Mouse (Mus musculus) heart, adult 11 months (tissue): ENCODE data around the gene Zfp839.
"Not testable (repeated sequence)": the region's sequence is repeated elsewhere in the genome, so short reads cannot be mapped to it uniquely, and the experiment has no call there.

Experiments used
- DNase-seq: peaks from one replicate; pipeline ENCODE4 v3.0.0; 2022

The Zfp839 gene

DNA sequence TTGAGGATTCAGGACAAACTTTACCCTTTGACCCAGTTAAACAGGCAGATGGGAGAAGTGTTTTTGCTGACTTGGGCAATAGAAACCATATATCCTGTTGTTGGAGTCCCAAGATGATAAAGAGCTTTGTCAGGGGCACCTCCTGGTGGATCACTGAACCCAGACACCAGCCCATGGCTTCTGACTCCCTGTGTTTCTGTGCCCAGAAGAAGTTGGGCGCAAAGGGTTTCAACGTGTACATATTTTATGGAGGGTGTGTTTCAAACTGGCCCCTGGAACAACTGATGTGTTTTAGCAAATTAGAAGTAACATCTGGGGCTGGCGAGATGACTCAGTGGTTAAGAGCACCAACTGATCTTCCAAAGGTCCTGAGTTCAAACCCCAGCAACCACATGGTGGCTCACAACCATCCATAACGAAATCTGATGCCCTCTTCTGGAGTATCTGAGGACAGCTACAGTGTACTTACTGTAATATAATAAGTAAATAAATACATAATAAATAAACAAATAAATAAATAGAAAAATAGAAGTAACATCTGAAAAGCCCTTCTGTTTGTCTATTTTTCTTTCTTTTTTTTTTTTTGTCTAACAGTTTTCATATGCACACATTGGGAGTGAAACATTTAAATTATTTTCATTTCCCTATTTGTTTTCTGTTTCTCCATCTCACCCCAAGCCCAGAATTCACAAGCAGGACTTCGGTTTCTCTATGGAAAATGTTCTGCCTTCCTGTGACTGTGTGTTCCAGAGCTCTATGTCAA, 8.1 kb upstream of the Zfp839 start:
- no peak for DNase-seq

GRCm38 (mm10) chr12:110843194-110844048, 6.6 kb upstream of the Zfp839 start:
- DNase-seq, result peak; percentile 98

GRCm38 (mm10) chr12:110844227-110845130, 5.6 kb upstream of the Zfp839 start:
- no peak for DNase-seq

- peak; percentile 99 for DNase-seq
Observed at GRCm38 (mm10) chr12:110845131-110845880, 4.7 kb upstream of the Zfp839 start.

GRCm38 (mm10) chr12:110846191-110846765, 3.8 kb upstream of the Zfp839 start:
- no peak for DNase-seq

- peak; percentile 93 for DNase-seq
Observed at GRCm38 (mm10) chr12:110850929-110851256, 840 bp downstream of the Zfp839 start.

GRCm38 (mm10) chr12:110851414-110851813, 1.4 kb downstream of the Zfp839 start:
- DNase-seq, result no peak

- DNase-seq, result no peak
Observed at GRCm38 (mm10) chr12:110851923-110852322, 1.9 kb downstream of the Zfp839 start.

- no peak for DNase-seq
Observed at GRCm38 (mm10) chr12:110854786-110855737, 5.0 kb downstream of the Zfp839 start.

DNA sequence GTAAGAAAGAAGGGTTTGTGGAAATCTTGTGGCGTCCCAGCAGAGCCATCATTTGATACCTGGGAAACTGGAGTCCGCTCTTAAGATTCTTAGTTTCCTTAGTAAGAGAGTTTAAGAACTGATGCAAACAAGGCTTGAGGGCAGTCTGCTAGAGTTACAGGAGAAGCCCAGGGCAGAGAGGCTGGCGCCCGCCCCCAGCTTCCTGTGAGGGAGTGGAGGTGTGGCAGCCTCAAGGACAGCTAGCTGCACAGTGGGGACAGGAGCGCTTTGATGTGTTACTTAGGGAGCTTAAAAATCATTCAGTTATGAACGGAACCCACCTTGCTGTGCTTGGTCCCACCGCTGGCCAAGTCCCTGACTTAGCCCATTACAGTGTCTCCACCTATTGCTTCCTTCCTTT, 7.1 kb downstream of the Zfp839 start:
- DNase-seq, result no peak

- DNase-seq, result not testable (repeated sequence)
Observed at GRCm38 (mm10) chr12:110858681-110859080, 8.6 kb downstream of the Zfp839 start.

DNA sequence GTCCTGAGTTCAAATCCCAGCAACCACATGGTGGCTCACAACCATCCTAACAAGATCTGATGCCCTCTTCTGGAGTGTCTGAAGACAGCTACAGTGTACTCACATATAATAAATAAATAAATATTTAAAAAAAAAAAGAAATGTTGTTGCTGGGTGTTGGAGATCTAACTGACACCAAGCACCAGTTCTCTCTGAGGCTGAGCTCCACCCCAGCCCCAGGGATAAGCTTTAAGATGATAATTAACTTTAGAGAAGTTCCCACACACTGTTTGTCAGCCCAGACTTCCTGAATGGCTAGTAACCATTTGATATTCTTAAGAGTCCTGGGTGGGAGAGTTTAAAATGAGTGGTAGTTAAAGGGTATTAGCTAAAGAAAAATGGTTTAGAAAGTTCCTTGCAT, 10.2 kb downstream of the Zfp839 start:
- no peak for DNase-seq

- no peak for DNase-seq
Observed at GRCm38 (mm10) chr12:110861256-110861655, 11.2 kb downstream of the Zfp839 start.

DNA sequence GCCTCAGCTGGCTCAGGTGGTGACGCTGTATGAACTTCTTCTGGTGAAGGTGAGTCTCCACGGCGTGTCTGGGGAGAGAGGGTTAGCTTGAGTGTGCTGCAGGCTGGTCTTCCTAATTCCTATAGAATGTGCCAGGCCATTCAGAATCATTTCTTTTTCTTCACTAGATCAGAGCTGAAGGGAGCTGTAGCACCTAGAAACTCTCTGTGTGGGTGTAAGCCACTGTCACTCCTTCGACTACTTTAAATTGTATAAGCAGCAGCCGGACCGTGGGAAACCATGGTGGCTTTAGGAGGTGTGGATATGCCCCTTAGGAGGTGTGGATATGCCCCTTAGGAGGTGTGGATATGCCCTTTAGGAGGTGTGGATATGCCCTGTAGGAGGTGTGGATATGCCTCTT, 14.0 kb downstream of the Zfp839 start:
- no peak for DNase-seq

DNA sequence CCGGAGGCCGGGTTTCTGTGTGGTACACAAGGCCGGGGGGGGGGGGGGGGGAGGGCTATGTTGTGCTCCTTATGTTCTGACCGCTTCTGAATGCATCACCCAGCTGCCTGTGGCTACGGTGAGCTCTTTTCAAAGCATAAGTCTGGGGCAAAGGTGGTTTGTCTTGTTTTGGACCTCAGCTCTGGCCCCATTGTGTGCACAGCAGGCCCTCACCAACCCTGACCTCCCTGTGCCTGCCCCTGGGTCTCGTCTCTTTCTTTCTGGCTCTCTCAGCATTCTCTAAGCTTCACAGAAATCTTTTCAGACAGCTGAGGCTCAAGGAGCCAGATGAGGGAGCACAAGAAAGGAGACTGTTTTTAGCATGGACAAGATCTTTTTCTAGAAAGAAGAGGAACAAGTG, 15.5 kb downstream of the Zfp839 start:
- DNase-seq, result no peak

- DNase-seq, result no peak
Observed at GRCm38 (mm10) chr12:110865989-110866388, 15.9 kb downstream of the Zfp839 start.

GRCm38 (mm10) chr12:110870107-110870506, 20.1 kb downstream of the Zfp839 start:
- DNase-seq, result no peak

DNA sequence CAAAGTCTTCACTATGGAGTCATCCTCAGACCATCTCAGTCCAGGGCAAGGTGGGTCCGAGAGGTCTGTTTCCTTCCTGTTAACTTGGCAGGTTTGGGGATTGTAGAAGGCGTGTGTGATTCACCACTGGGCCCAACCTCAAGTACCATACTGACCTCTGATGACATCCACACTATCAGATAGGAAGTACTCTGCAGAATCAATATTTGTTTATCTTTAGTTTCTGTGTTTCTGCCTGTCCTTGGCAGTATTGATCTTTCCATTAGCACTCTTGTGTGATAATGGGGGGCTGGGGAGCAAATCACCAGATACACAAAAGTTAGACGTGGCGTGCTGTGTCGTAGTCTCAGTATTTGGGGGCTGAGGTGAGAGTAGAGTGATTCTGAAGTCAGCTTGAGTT, 21.2 kb downstream of the Zfp839 start:
- DNase-seq, result no peak

DNA sequence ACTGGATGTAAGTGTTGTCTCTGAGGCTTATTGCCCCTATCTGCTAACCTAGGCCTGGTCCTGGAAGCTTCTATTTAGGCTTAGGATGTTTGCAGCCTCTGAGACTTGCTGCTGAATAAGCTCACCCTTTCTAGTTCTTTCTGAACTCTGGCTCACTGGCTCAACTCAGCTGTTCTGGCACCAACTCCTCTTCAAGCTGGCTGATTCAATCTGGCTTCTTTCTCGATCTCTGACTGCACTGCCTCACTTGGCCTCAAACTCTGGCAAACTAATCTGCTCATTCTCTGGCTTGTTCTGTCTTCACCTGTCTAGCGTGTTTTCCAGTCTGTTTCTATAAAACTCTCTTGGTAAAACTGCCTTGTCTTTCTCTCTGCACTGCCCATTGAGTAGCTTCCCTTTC, 25.3 kb downstream of the Zfp839 start:
- no peak for DNase-seq

DNA sequence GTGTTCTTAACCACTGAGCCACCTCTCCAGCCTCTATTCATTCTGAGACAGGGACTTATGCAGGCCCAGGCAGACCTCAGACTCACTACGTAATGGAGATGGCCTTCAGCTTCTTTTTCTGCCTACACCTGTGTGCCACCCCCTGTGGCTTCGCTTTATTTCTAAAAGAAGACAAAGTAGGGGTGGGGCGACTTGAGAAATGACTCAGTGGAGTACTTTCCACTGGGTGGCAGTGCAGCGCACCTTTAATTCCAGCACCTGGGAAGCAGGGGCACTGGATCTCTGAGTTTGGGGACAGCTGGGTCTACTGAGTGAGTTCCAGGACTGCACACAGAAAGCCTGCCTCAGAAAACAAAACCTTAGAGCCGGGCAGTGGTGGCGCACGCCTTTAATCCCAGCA, 32.2 kb downstream of the Zfp839 start:
- DNase-seq, result no peak

- DNase-seq, result no peak
Observed at GRCm38 (mm10) chr12:110885251-110885650, 35.2 kb downstream of the Zfp839 start.
